Mouse (Mus musculus) lung, adult 2 months (tissue): ENCODE measurements at regions not wholly inside any gene's neighbourhood (a gene's known extent, or its start where the extent isn't known, plus 50 kb on each side); places are given as distances from the start of the nearest gene placed in this dataset.
A peak's percentile ranks its signal among the peaks of the same experiment; 100 is the strongest.

Experiments used
- CTCF ChIP-seq: fragments of 200-500 bp; IDR thresholded peaks from 2 replicates; pipeline ENCODE4 v1.5.1; 2011; ENCODE audit warnings: mild to moderate bottlenecking, low read length, control low read depth; ENCODE audit not compliant: insufficient read depth
- POLR2A ChIP-seq: fragments of 200-500 bp; IDR thresholded peaks from 2 replicates; pipeline ENCODE4 v1.6.1; 2011; ENCODE audit warnings: low read depth, mild to moderate bottlenecking, control low read depth, low read length, borderline replicate concordance; ENCODE audit errors: extremely low read depth

DNA sequence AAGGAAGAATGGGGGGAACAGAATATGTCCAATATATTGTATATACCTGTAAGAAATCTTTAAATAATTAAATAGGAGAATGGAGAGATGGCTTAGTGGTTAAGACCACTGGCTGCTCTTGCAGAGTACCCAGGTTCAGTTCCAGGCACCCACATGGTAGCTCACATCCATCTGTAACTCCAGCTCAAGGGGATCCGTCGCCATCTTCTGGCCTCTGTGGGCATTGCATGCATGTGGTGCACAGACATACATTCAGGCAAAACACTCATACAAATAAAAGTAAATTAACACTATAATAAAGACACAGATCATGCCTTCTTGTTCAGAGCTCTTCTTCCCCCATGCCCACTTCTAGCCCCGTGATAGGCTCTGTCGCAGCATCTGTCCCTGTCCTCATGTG, 132.0 kb downstream of the Tomm20 start:
- TF ChIP-seq CTCF = 0 out of 2 replicates have a peak, but pooled peaks have one; percentile 16
- TF ChIP-seq POLR2A = no peak
